Mouse (Mus musculus): Measurements from ENCODE around the gene Sertad2. TPM values are rescaled to one million over a fixed set of nuclear protein-coding genes. Genes with fewer than 3 reads are reported as not detected.

Sertad2 gene
- polyA plus RNA-seq, 1 experiment from 2014 or later = 29.9 TPM

- TF ChIP-seq EP300 (optimal IDR thresholded peaks at IDR 0.05) = no peak
- DNase-seq (ENCODE audit: low spot score) (no peak), ATAC-seq (ENCODE audit: low FRiP score, low TSS enrichment) (no peak)
- Histone ChIP-seq H3K4me2 (replicated peaks; ENCODE audit: low read depth) (no peak overlapping the region), H3K36me3 (ENCODE audit: control insufficient read depth, insufficient read depth, low read length) (peaks cover 3% of the 10 kb centered on the region; the same call in 1 of the 2 replicates), H3K27me3 (ENCODE audit: control insufficient read depth, insufficient read depth, low read length) (no peaks in the 10 kb centered on the region), H3K27ac (replicated peaks) (no peak overlapping the region), H3K4me1 (replicated peaks; ENCODE audit: control insufficient read depth, insufficient read depth) (peaks cover 2% of the 10 kb centered on the region; the same call in 1 of the 2 replicates), H3K4me3 (ENCODE audit: low read depth, low read length) (no peak overlapping the region), H3K9ac (ENCODE audit: low read length) (no peak overlapping the region), H3K9me3 (ENCODE audit: control insufficient read depth, low read length) (no peaks in the 10 kb centered on the region)
- 74% methylated on average over 3 of the region's 3 CpGs for WGBS
Observed at GRCm38 (mm10) chr11:20645521-20645920, 102.5 kb downstream of the Sertad2 start.

- H3K4me2 ChIP-seq (replicated peaks; ENCODE audit: low read depth) = no peak overlapping the region
- H3K27ac ChIP-seq (replicated peaks) = 0 out of 2 replicates have a peak overlapping the region, but pooled peaks have one; percentile 58
- TF ChIP-seq CTCF (IDR thresholded peaks at IDR 0.05; ENCODE audit: low read depth) = no peak
- no peak for TF ChIP-seq EP300 (optimal IDR thresholded peaks at IDR 0.05)
- H3K4me3 ChIP-seq (ENCODE audit: low read depth, low read length) = no peak overlapping the region
- H3K9me3 ChIP-seq (ENCODE audit: control insufficient read depth, low read length) = no peaks in the 10 kb centered on the region
- peaks cover 2% of the 10 kb centered on the region; the same call in 1 of the 2 replicates for H3K4me1 ChIP-seq (replicated peaks; ENCODE audit: control insufficient read depth, insufficient read depth)
- 45% methylated on average over 6 of the region's 6 CpGs for WGBS
- H3K9ac ChIP-seq (ENCODE audit: low read length) = no peak overlapping the region
- DNase-seq (ENCODE audit: low spot score) (no peak), ATAC-seq (ENCODE audit: low FRiP score, low TSS enrichment) (no peak)
- H3K36me3 ChIP-seq (ENCODE audit: control insufficient read depth, insufficient read depth, low read length) = peaks cover 3% of the 10 kb centered on the region; the same call in 1 of the 2 replicates
- H3K27me3 ChIP-seq (ENCODE audit: control insufficient read depth, insufficient read depth, low read length) = no peaks in the 10 kb centered on the region
Observed at GRCm38 (mm10) chr11:20646142-20646541, 103.1 kb downstream of the Sertad2 start.

- H3K9ac ChIP-seq (ENCODE audit: low read length) = no peak overlapping the region
- H3K36me3 ChIP-seq (ENCODE audit: control insufficient read depth, insufficient read depth, low read length) = peaks cover 3% of the 10 kb centered on the region; the same call in 1 of the 2 replicates
- 35% methylated on average over 10 of the region's 10 CpGs for WGBS
- no peak for TF ChIP-seq EP300 (optimal IDR thresholded peaks at IDR 0.05)
- TF ChIP-seq CTCF (IDR thresholded peaks at IDR 0.05; ENCODE audit: low read depth) = no peak
- H3K4me2 ChIP-seq (replicated peaks; ENCODE audit: low read depth) = no peak overlapping the region; the same call in 1 of the 2 replicates
- no peak overlapping the region for H3K4me3 ChIP-seq (ENCODE audit: low read depth, low read length)
- H3K27ac ChIP-seq (replicated peaks) = 0 out of 2 replicates have a peak overlapping the region, but pooled peaks have one; percentile 13
- DNase-seq (ENCODE audit: low spot score) (no peak), ATAC-seq (ENCODE audit: low FRiP score, low TSS enrichment) (no peak)
- H3K9me3 ChIP-seq (ENCODE audit: control insufficient read depth, low read length) = no peaks in the 10 kb centered on the region
- H3K27me3 ChIP-seq (ENCODE audit: control insufficient read depth, insufficient read depth, low read length) = no peaks in the 10 kb centered on the region
- peaks cover 2% of the 10 kb centered on the region; the same call in 1 of the 2 replicates for H3K4me1 ChIP-seq (replicated peaks; ENCODE audit: control insufficient read depth, insufficient read depth)
Observed at GRCm38 (mm10) chr11:20646986-20647726, 104.1 kb downstream of the Sertad2 start.

GRCm38 (mm10) chr11:20647902-20648625 is 105.0 kb downstream of the Sertad2 start:
- no peak for TF ChIP-seq CTCF (IDR thresholded peaks at IDR 0.05; ENCODE audit: low read depth)
- TF ChIP-seq EP300 (optimal IDR thresholded peaks at IDR 0.05) = no peak
- no peak overlapping the region for H3K4me2 ChIP-seq (replicated peaks; ENCODE audit: low read depth)
- H3K27me3 ChIP-seq (ENCODE audit: control insufficient read depth, insufficient read depth, low read length) = no peaks in the 10 kb centered on the region
- no peak overlapping the region for H3K9ac ChIP-seq (ENCODE audit: low read length)
- H3K4me1 ChIP-seq (replicated peaks; ENCODE audit: control insufficient read depth, insufficient read depth) = peaks cover 2% of the 10 kb centered on the region; the same call in 1 of the 2 replicates
- WGBS = 46% methylated on average over 19 of the region's 19 CpGs
- peaks cover 3% of the 10 kb centered on the region; the same call in 1 of the 2 replicates for H3K36me3 ChIP-seq (ENCODE audit: control insufficient read depth, insufficient read depth, low read length)
- no peak overlapping the region for H3K4me3 ChIP-seq (ENCODE audit: low read depth, low read length)
- DNase-seq (ENCODE audit: low spot score) (no peak), ATAC-seq (ENCODE audit: low FRiP score, low TSS enrichment) (peak; percentile 76)
- no peaks in the 10 kb centered on the region for H3K9me3 ChIP-seq (ENCODE audit: control insufficient read depth, low read length)
- peak overlapping the region; percentile 45; the same call in 1 of the 2 replicates for H3K27ac ChIP-seq (replicated peaks)

- H3K4me2 ChIP-seq (replicated peaks; ENCODE audit: low read depth) = no peak overlapping the region
- no peaks in the 10 kb centered on the region for H3K9me3 ChIP-seq (ENCODE audit: control insufficient read depth, low read length)
- H3K36me3 ChIP-seq (ENCODE audit: control insufficient read depth, insufficient read depth, low read length) = peaks cover 3% of the 10 kb centered on the region; the same call in 1 of the 2 replicates
- H3K27me3 ChIP-seq (ENCODE audit: control insufficient read depth, insufficient read depth, low read length) = no peaks in the 10 kb centered on the region
- WGBS = 76% methylated on average over 5 of the region's 5 CpGs
- H3K4me3 ChIP-seq (ENCODE audit: low read depth, low read length) = no peak overlapping the region
- H3K27ac ChIP-seq (replicated peaks) = no peak overlapping the region
- no peak for DNase-seq (ENCODE audit: low spot score)
- H3K4me1 ChIP-seq (replicated peaks; ENCODE audit: control insufficient read depth, insufficient read depth) = peaks cover 2% of the 10 kb centered on the region; the same call in 1 of the 2 replicates
- ATAC-seq (ENCODE audit: low FRiP score, low TSS enrichment) = no peak
- TF ChIP-seq CTCF (IDR thresholded peaks at IDR 0.05; ENCODE audit: low read depth) (peak; percentile 28; the same call in 1 of the 2 replicates), EP300 (optimal IDR thresholded peaks at IDR 0.05) (no peak)
- H3K9ac ChIP-seq (ENCODE audit: low read length) = no peak overlapping the region
Observed at GRCm38 (mm10) chr11:20649477-20649876, 106.4 kb downstream of the Sertad2 start.
